Comparison of ENCODE assay signal across 10 mouse cellular contexts in genomic region chr11:85838424-85839257, GRCm38 (mm10). TPM values are rescaled to one million over a fixed set of nuclear protein-coding genes. Genes with fewer than 3 reads are reported as not detected.
DNase-seq lines count a peak whose midpoint lies in the region; ATAC-seq lines count a peak whose summit lies in the region.
"Had no signal": no experiment of that assay in that cellular context is flagged by ENCODE, and none has a peak within 500 bp of the region (broad histone marks: within the 10 kb centered on the region; RNA-seq: fewer than 3 reads in every experiment).

No protein-coding gene starts in this region.

- H3K4me1 ChIP-seq in hindbrain, embryonic 10.5 days (replicated peaks) = peaks cover 50% of the 10 kb centered on the region
- peaks cover 11% of the 10 kb centered on the region for H3K4me1 ChIP-seq in hindbrain, embryonic 16.5 days (ENCODE audit: control insufficient read depth, insufficient read depth, low read depth, low read length)
- peaks cover 37% of the 10 kb centered on the region for H3K4me1 ChIP-seq in forebrain, embryonic 15.5 days
- peaks cover 31% of the 10 kb centered on the region for H3K4me1 ChIP-seq in liver, embryonic 15.5 days (replicated peaks)

- H3K9me3 ChIP-seq in hindbrain, embryonic 10.5 days = no peaks in the 10 kb centered on the region
- no peaks in the 10 kb centered on the region for H3K9me3 ChIP-seq in hindbrain, embryonic 16.5 days (ENCODE audit: control insufficient read depth, low read length)
- H3K9me3 ChIP-seq in forebrain, embryonic 15.5 days = no peaks in the 10 kb centered on the region
- H3K9me3 ChIP-seq in liver, embryonic 15.5 days (replicated peaks) = no peaks in the 10 kb centered on the region

- ATAC-seq in hindbrain, embryonic 16.5 days = no peak
- ATAC-seq in forebrain, embryonic 15.5 days (replicated peaks) = no peak
- no peak for ATAC-seq in liver, embryonic 15.5 days (ENCODE audit: insufficient read depth)

- H3K36me3 ChIP-seq in hindbrain, embryonic 10.5 days = peaks cover 13% of the 10 kb centered on the region; the same call in 1 of the 2 replicates
- H3K36me3 ChIP-seq in hindbrain, embryonic 16.5 days (ENCODE audit: control insufficient read depth, insufficient read depth, low read length) = no peaks in the 10 kb centered on the region
- no peaks in the 10 kb centered on the region for H3K36me3 ChIP-seq in forebrain, embryonic 15.5 days
- H3K36me3 ChIP-seq in liver, embryonic 15.5 days (replicated peaks) = no peaks in the 10 kb centered on the region

- H3K4me2 ChIP-seq in hindbrain, embryonic 16.5 days (ENCODE audit: low read length) = no peak overlapping the region
- H3K4me2 ChIP-seq in forebrain, embryonic 15.5 days (replicated peaks) = no peak overlapping the region
- no peak overlapping the region for H3K4me2 ChIP-seq in liver, embryonic 15.5 days

- DNase-seq in hindbrain, embryonic 10.5 days (ENCODE audit: low spot score) = no peak
- DNase-seq in R1 (ENCODE audit: low read depth, low spot score) = peak; percentile 45
- no peak for DNase-seq in frontal cortex, postnatal 14 days (ENCODE audit: low spot score in 2 of 2)
- DNase-seq in left cerebral cortex, adult 9 months (ENCODE audit: low spot score in 2 of 2) = no peak
- no peak for DNase-seq in gastrocnemius, adult 8-10 months (ENCODE audit: low spot score in 2 of 2)
- DNase-seq: cerebellum, adult 11 months had no signal

- peak overlapping the region; percentile 60 for H3K4me3 ChIP-seq in hindbrain, embryonic 10.5 days
- no peak overlapping the region for H3K4me3 ChIP-seq in hindbrain, embryonic 16.5 days (ENCODE audit: low read length)
- H3K4me3 ChIP-seq in forebrain, embryonic 15.5 days = peak overlapping the region; percentile 13
- 0 out of 2 replicates have a peak overlapping the region, but pooled peaks have one; percentile 4 for H3K4me3 ChIP-seq in liver, embryonic 15.5 days (replicated peaks)

- peaks cover 100% of the 10 kb centered on the region for H3K27me3 ChIP-seq in hindbrain, embryonic 10.5 days (ENCODE audit: insufficient read depth, poor library complexity, severe bottlenecking)
- H3K27me3 ChIP-seq in hindbrain, embryonic 16.5 days (replicated peaks; ENCODE audit: control insufficient read depth, insufficient read depth, low read length) = peaks cover 64% of the 10 kb centered on the region
- H3K27me3 ChIP-seq in forebrain, embryonic 15.5 days = peaks cover 94% of the 10 kb centered on the region
- H3K27me3 ChIP-seq in liver, embryonic 15.5 days = peaks cover 100% of the 10 kb centered on the region

- H3K27ac ChIP-seq in hindbrain, embryonic 10.5 days = peak overlapping the region; percentile 86
- H3K27ac ChIP-seq in hindbrain, embryonic 16.5 days (ENCODE audit: low read depth, low read length) = no peak overlapping the region
- no peak overlapping the region for H3K27ac ChIP-seq in forebrain, embryonic 15.5 days (replicated peaks)
- no peak overlapping the region for H3K27ac ChIP-seq in liver, embryonic 15.5 days (replicated peaks)

- H3K9ac ChIP-seq in hindbrain, embryonic 16.5 days (ENCODE audit: low read depth, low read length) = no peak overlapping the region
- H3K9ac ChIP-seq in forebrain, embryonic 15.5 days (replicated peaks) = no peak overlapping the region
- H3K9ac ChIP-seq in liver, embryonic 15.5 days = no peak overlapping the region

- 4% methylated on average over 20 of the region's 20 CpGs for WGBS in hindbrain, embryonic 10.5 days
- WGBS in hindbrain, embryonic 16.5 days = 6% methylated on average over 20 of the region's 20 CpGs
- WGBS in forebrain, embryonic 15.5 days = 4% methylated on average over 20 of the region's 20 CpGs
- WGBS in liver, embryonic 15.5 days (ENCODE audit: insufficient replicate concordance) = 10% methylated on average over 20 of the region's 20 CpGs

RNA-seq across cellular contexts. Expression of gene Tbx2, which starts 6.3 kb away (rescaled TPM):
- 1.5 and 3.1 TPM in 2 replicates for polyA plus RNA-seq in hindbrain, embryonic 10.5 days (2016; fragmentation: Nextera tagmentation; extraction: Ambion mirVana)
- polyA plus RNA-seq in hindbrain, embryonic 16.5 days (2015; fragmentation: Nextera tagmentation; extraction: Ambion mirVana) = 0.64 and 1.0 TPM in 2 replicates
- 0.76 and 0.86 TPM in 2 replicates for polyA plus RNA-seq in forebrain, embryonic 15.5 days (2015; fragmentation: Nextera tagmentation; extraction: Ambion mirVana)
- 0.45 and 0.56 TPM in 2 replicates for polyA plus RNA-seq in liver, embryonic 15.5 days (2015; fragmentation: Nextera tagmentation; extraction: Ambion mirVana)
- 1 to 10 TPM in 3 of 4 experiments, under 1 TPM in 1; 0.68 to 2.7 (median 1.7) TPM for total RNA-seq in gastrocnemius, adult 8-10 months (2022)

RNA-seq across cellular contexts. Expression of gene Gm11444, which starts 11.5 kb away (rescaled TPM):
- polyA plus RNA-seq in hindbrain, embryonic 10.5 days (2016; fragmentation: Nextera tagmentation; extraction: Ambion mirVana) = not detected in 2 replicates
- not detected in 2 replicates for polyA plus RNA-seq in hindbrain, embryonic 16.5 days (2015; fragmentation: Nextera tagmentation; extraction: Ambion mirVana)
- polyA plus RNA-seq in forebrain, embryonic 15.5 days (2015; fragmentation: Nextera tagmentation; extraction: Ambion mirVana) = not detected in 2 replicates
- polyA plus RNA-seq in liver, embryonic 15.5 days (2015; fragmentation: Nextera tagmentation; extraction: Ambion mirVana) = not detected in 2 replicates
- not detected for total RNA-seq in gastrocnemius, adult 8-10 months (2022)
- total RNA-seq: layer of hippocampus, postnatal 14 days had no signal

RNA-seq across cellular contexts. Expression of gene Tbx4, which starts 47.6 kb away (rescaled TPM):
- polyA plus RNA-seq in hindbrain, embryonic 10.5 days (2016; fragmentation: Nextera tagmentation; extraction: Ambion mirVana) = 0.09 and 0.22 TPM in 2 replicates
- 0.40 TPM in 2 replicates for polyA plus RNA-seq in hindbrain, embryonic 16.5 days (2015; fragmentation: Nextera tagmentation; extraction: Ambion mirVana)
- 0.11 and 0.25 TPM in 2 replicates for polyA plus RNA-seq in forebrain, embryonic 15.5 days (2015; fragmentation: Nextera tagmentation; extraction: Ambion mirVana)
- polyA plus RNA-seq in liver, embryonic 15.5 days (2015; fragmentation: Nextera tagmentation; extraction: Ambion mirVana) = not detected in 2 replicates
- total RNA-seq in gastrocnemius, adult 8-10 months (2022) = 1 to 10 TPM in 2 of 4 experiments, under 1 TPM in 2; 0.89 to 1.3 (median 0.95) TPM
